Mouse (Mus musculus) kidney, adult 2 months (tissue): ENCODE measurements around the gene Cnnm2. TPM values are rescaled to one million over a fixed set of nuclear protein-coding genes. Genes with fewer than 3 reads are reported as not detected.

Source experiments
- DNase-seq: peaks from one replicate; pipeline ENCODE4 v3.0.0; 2021
- H3K27ac ChIP-seq: fragments of 200-500 bp; 2 replicates; pipeline ENCODE4 v1.5.1; 2012; ENCODE audit warnings: low read depth, low read length, control low read depth, inconsistent platforms; ENCODE audit not compliant: insufficient read depth
- H3K27me3 ChIP-seq: fragments of 200-500 bp; replicated peaks from 2 replicates; pipeline ENCODE4 v1.6.1; 2012; ENCODE audit warnings: mild to moderate bottlenecking, moderate library complexity, low read length, inconsistent platforms; ENCODE audit not compliant: control insufficient read depth, insufficient read depth
- H3K36me3 ChIP-seq: fragments of 200-500 bp; 2 replicates; pipeline ENCODE4 v1.6.1; 2012; ENCODE audit warnings: mild to moderate bottlenecking, moderate library complexity, low read length, inconsistent platforms; ENCODE audit not compliant: control insufficient read depth, insufficient read depth
- H3K4me1 ChIP-seq: fragments of 200-500 bp; 2 replicates; pipeline ENCODE4 v1.6.1; 2011; ENCODE audit warnings: low read length; ENCODE audit not compliant: control insufficient read depth, insufficient read depth
- H3K4me3 ChIP-seq: fragments of 200-500 bp; 2 replicates; pipeline ENCODE4 v1.5.1; 2011; ENCODE audit warnings: mild to moderate bottlenecking, low read depth, low read length, control low read depth; ENCODE audit not compliant: insufficient read depth
- CTCF ChIP-seq: fragments of 200-500 bp; conservative IDR thresholded peaks from 2 replicates; pipeline ENCODE4 v1.5.1; 2011; ENCODE audit warnings: low read depth, mild to moderate bottlenecking, control low read depth, low read length, moderate library complexity, mixed read lengths; ENCODE audit not compliant: insufficient read depth, insufficient read length
- POLR2A ChIP-seq: fragments of 200-500 bp; IDR thresholded peaks from one replicate; pipeline ENCODE4 v1.6.1; 2011; ENCODE audit warnings: low read depth, low read length, control low read depth
- WGBS: fragments of 180-500 bp; shearing (Covaris S2); methylation state at CpG from one replicate; pipeline ENCODE4 v1.1.7; 2018; 5-methylcytosine and 5-hydroxymethylcytosine counted together
- polyA plus RNA-seq: library from polyadenylated mRNA; depleted of rRNA; stranded (reverse); fragments of >200 nt; gene quantifications from 2 replicates; pipeline ENCODE4 v1.2.3, GENCODE M21; 2012; rRNA removed

Gene Cnnm2
- polyA plus RNA-seq: 26.4 and 36.1 TPM in 2 replicates

- peak; percentile 100 for DNase-seq
- Histone ChIP-seq H3K4me3 (peak within 1 kb of the TSS; percentile 63), H3K27me3 (no peaks in the 10 kb centered on the region), H3K27ac (peak within 1 kb of the TSS; percentile 54), H3K36me3 (no peaks in the 10 kb centered on the region), H3K4me1 (peaks cover 17% of the 10 kb centered on the region; the same call in 1 of the 2 replicates)
- TF ChIP-seq CTCF (no peak), POLR2A (peak; percentile 38)
- WGBS: under 1% methylated on average over 59 of the region's 59 CpGs
Measured at GRCm38 (mm10) chr19:46761247-46761946, at the start of gene Cnnm2. Cnnm2 (plus strand) TSS chr19:46761596.

GRCm38 (mm10) chr19:46714234-46714633 lies 47.2 kb upstream of the Cnnm2 start:
- 78% methylated on average over 8 of the region's 8 CpGs for WGBS
- peak; percentile 35 for DNase-seq
- Histone ChIP-seq H3K4me1 (no peaks in the 10 kb centered on the region; the same call in 1 of the 2 replicates), H3K27me3 (no peaks in the 10 kb centered on the region), H3K36me3 (peaks cover 3% of the 10 kb centered on the region; the same call in 1 of the 2 replicates), H3K4me3 (no peak overlapping the region), H3K27ac (no peak overlapping the region)
- TF ChIP-seq CTCF (no peak), POLR2A (no peak)

- WGBS: 71% methylated on average over 8 of the region's 8 CpGs
- DNase-seq: no peak
- H3K36me3 ChIP-seq: peaks cover 3% of the 10 kb centered on the region
- TF ChIP-seq CTCF (no peak), POLR2A (no peak)
- H3K4me1 ChIP-seq: no peaks in the 10 kb centered on the region; the same call in 1 of the 2 replicates
- H3K27me3 ChIP-seq: no peaks in the 10 kb centered on the region
- H3K4me3 ChIP-seq: no peak overlapping the region
- H3K27ac ChIP-seq: no peak overlapping the region
Measured at GRCm38 (mm10) chr19:46715016-46715415, 46.4 kb upstream of the Cnnm2 start.

DNA sequence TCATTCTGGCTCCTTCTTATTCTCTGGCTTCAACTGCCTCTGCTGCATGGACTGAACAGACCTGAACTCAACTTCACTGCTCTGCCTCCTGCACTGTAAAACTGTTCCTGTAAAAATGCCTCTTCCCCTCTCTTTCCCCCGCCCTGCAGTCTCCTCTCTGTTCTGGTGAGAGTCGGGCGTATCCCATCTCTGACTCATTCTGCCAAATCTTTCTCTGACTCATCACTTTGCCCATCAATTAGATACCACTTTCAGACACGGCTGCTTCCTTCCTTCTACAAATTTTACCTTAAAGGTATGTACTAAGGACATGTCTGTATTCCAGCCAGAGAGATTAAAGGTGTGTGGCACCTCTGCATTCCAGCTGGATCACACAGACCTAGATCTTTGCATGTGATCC lies 43.2 kb upstream of the Cnnm2 start:
- no peak for DNase-seq
- WGBS: 77% methylated on average over 4 of the region's 4 CpGs
- H3K36me3 ChIP-seq: peaks cover 6% of the 10 kb centered on the region
- no peaks in the 10 kb centered on the region for H3K27me3 ChIP-seq
- H3K4me3 ChIP-seq: no peak overlapping the region
- no peak overlapping the region for H3K27ac ChIP-seq
- H3K4me1 ChIP-seq: no peaks in the 10 kb centered on the region; the same call in 1 of the 2 replicates
- TF ChIP-seq CTCF: no peak
- no peak for TF ChIP-seq POLR2A

DNA sequence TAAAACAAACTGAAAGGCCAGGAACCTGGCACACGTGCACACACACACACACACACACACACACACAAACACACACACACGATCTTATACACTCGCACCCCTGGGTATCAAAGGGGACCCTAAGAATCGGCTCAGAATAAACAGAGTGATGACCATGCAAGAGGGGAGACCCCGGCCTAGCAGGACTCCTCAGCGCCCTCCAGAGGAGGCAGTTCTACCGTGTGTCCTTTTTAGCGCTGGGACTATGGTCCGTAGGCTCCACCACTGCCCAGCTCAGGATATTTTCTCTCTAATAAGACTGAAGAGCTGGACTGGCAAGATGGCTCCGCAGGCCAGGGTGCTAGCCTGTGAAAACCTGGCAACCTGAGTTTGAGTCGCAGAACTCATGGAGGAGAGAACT lies 37.0 kb upstream of the Cnnm2 start:
- H3K36me3 ChIP-seq: peaks cover 3% of the 10 kb centered on the region
- H3K27me3 ChIP-seq: no peaks in the 10 kb centered on the region
- H3K4me1 ChIP-seq: no peaks in the 10 kb centered on the region
- TF ChIP-seq POLR2A (no peak), CTCF (no peak)
- DNase-seq: no peak
- WGBS: 78% methylated on average over 11 of the region's 11 CpGs
- H3K27ac ChIP-seq: no peak overlapping the region
- no peak overlapping the region for H3K4me3 ChIP-seq

- no peak for DNase-seq
- TF ChIP-seq CTCF (no peak), POLR2A (no peak)
- Histone ChIP-seq H3K27ac (no peak overlapping the region), H3K4me1 (no peaks in the 10 kb centered on the region), H3K4me3 (no peak overlapping the region), H3K36me3 (peaks cover 3% of the 10 kb centered on the region), H3K27me3 (no peaks in the 10 kb centered on the region)
- WGBS: 96% methylated on average over 8 of the region's 8 CpGs
Measured at GRCm38 (mm10) chr19:46726142-46726541, 35.3 kb upstream of the Cnnm2 start.

- Histone ChIP-seq H3K4me3 (no peak overlapping the region), H3K4me1 (no peaks in the 10 kb centered on the region), H3K27me3 (no peaks in the 10 kb centered on the region), H3K36me3 (no peaks in the 10 kb centered on the region; the same call in 1 of the 2 replicates), H3K27ac (no peak overlapping the region)
- 50% methylated on average over 8 of the region's 8 CpGs for WGBS
- TF ChIP-seq POLR2A (no peak), CTCF (no peak)
- DNase-seq: peak; percentile 73
Measured at GRCm38 (mm10) chr19:46727140-46727736, 34.2 kb upstream of the Cnnm2 start.
